Mouse (Mus musculus) C2C12 (cell line): ENCODE results near the gene Cdh18.

ENCODE experiments used
- CEBPB ChIP-seq: IDR thresholded peaks from one replicate; pipeline ENCODE4 v1.6.1; 2011; ENCODE audit warnings: low read depth, mild to moderate bottlenecking, control low read depth, moderate library complexity
- CTCF ChIP-seq: IDR thresholded peaks from one replicate; pipeline ENCODE4 v1.5.1; 2011; ENCODE audit not compliant: control insufficient read depth, insufficient read depth, insufficient read length
- MYOD1 ChIP-seq: IDR thresholded peaks from one replicate; pipeline ENCODE4 v1.6.1; 2011; ENCODE audit warnings: low read depth; ENCODE audit not compliant: control insufficient read depth, insufficient read length
- MYOG ChIP-seq: IDR thresholded peaks from one replicate; pipeline ENCODE4 v1.6.1; 2011; ENCODE audit not compliant: control insufficient read depth, insufficient read length; ENCODE audit errors: extremely low read depth

GRCm38 (mm10) chr15:23052006-23052405, 503.2 kb downstream of the Cdh18 start:
- TF ChIP-seq MYOD1: no peak
- TF ChIP-seq CEBPB: no peak
- no peak for TF ChIP-seq MYOG
- no peak for TF ChIP-seq CTCF
